Mouse (Mus musculus) right cerebral cortex, postnatal 4 days (tissue): ENCODE results near the gene Spag6.

ENCODE experiments used
- DNase-seq: peaks from one replicate; pipeline ENCODE4 v3.0.0-alpha.2; 2022

The Spag6 gene

DNA sequence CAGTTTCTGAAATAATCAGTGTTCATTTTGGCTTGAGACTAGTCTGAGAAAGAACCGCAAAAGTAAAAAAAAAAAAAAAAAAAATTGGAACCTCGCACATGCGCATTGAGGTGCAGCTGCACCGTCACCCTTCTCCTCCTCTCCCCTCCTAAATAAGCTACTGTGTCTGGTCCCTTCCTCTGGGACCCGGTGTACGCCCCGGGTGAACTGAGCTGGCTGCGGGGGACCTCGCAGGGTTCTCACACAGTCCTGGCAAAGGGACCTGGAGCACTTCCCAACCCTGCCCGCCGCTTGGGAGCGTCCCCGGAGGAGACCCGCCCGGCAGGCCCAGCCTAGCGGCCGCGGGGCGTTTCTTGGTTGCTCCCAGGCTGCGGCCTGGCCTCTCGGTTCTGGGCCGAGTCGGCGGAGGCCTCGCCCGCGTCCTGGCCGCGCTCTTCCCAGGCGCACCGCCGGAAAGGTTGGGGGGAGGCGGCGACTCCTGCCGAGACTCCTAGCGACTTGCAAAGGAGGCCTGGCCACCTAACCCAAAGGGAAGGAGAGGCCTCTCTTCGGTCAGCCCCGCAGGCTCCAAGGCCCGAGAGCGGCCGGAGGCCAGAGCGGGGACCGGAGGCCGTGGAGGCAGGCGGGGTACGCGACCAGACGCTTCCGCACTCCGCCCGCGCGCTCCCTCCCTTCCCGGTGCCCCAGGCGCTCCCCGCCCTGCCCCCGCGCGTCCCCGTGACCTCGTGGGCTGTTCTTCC is at the start of gene Spag6:
Gene Spag6, plus strand, starts transcription at position 162 of the 740 bp plus-strand sequence.
- DNase-seq = peak; percentile 60

DNA sequence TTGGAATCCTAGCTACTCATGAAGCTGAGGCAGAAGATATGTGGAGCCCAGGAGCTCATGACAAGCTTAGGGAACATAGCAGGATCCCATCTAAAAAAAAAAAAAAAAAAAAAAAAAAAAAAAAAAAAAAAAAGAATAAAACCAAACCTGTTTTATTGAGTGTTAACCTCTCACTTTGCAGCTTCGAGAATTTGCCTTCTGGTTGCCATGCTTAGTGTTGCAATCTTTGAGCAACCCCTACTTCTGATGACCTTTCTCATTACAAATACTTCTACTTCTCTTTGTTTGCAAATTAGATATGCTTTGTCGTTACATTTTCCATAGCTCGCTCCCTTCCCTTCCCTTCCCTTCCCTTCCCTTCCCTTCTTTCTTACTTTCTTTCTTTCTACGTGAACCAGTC is 45.3 kb upstream of the Spag6 start:
- no peak for DNase-seq

DNA sequence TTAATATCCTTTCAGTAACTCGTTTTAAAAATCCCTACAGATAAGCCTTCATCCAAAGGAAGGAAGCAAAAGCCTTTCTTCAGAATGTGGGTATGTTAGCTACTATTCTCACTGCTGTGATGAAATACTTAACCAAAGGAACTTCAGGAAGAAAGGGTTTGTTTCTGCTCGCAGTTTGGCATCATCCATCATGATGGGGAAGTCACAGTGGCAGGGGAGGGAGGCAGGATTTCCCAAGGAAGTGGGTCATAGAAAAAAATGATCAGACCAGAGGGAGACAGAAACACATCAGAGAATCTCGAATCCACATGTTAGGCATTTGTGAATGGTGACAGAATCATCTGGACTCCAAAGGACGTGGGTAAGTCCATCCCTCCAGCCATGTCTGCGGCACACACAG is 39.0 kb upstream of the Spag6 start:
- DNase-seq = no peak

- DNase-seq = no peak
These were observed 29.8 kb upstream of the Spag6 start for GRCm38 (mm10) chr2:18664003-18664402.

DNA sequence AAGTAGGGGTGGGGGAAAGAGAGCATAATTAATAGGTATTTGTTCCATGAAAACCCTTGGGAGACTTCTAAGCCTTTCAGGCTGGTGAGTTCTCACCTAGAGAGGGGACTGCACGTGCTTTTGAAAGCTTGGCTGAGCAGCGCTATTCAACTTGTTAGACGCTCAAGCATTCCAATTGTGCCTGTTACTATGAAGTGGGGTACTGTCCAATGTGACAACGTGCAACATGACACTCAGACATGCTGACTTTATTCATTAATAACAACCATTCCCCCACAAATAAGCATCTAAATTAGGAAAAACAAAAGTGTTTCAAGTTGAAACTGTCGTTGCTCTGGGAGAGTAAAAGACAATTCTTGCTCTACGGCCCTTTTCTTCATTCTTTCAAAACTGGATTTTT is 22.8 kb upstream of the Spag6 start:
- no peak for DNase-seq

DNA sequence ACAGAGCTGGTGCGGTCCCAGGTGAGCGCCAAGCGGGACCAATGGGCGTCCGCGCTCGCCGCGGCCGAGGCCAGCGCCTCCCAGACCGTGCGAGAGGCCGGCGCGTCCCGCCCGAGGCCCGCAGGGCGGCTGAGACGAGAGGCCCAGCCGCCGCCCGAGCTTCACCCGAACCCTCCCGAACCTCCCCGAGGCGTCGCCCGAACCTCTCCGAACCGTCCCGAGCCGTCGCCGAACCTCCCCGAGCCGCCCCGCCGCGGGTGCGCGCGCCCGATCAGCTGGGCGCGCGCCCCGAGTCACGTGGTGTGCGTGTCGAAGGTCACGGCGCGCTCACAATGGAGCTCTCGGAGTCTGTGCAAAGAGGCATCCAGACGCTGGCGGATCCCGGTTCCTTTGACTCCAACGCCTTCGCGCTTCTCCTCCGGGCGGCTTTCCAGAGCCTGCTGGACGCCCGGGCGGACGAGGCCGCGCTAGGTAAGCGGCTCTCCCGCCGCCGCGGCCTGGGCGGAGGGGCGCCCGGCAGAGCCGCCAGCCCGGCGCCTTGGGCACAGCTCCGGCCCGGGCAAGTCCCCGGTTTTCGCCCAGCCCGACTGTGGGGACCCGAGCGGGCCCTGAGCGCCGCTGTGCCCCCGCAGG is 21.6 kb upstream of the Spag6 start, which contains the start of gene Commd3:
Gene Commd3, plus strand, starts transcription at position 252 of the 633 bp plus-strand sequence.
- peak; percentile 98 for DNase-seq

GRCm38 (mm10) chr2:18672766-18673164 is 21.1 kb upstream of the Spag6 start:
- no peak for DNase-seq

- DNase-seq = no peak
These were observed 20.1 kb upstream of the Spag6 start for GRCm38 (mm10) chr2:18673766-18674165.

DNA sequence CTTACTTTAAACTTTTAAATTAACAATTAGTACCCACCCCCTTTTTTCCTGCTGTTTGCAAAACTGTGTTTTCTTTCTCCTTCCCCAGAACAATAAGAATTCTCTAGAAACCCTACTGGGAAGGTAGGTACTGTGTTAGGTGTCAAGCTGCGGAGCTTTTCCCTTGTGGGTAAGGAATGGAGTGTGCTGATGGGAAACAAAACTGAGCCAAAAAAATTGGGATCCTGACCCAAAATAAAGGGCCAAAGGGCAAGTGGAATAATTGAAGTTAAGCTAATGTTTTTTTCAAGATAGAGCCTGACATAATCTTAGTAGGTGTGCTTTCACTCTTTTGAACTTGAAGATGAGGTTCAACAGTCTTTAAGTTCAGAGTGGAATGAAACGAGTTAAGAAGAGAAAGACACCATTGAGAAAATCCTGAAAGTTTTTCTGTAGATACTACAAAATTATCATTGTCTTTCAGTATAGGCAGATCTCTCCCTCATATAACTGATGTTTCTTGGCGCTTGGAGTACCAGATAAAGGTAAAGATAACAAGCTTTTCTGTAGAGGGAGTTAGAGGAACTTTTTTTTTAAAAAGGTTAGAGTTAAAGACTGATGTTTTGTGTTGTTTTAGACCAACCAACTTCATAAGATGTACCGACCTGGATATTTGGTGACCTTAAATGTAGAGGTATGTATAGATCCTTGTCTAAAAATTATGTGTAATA is 19.5 kb upstream of the Spag6 start:
- no peak for DNase-seq

DNA sequence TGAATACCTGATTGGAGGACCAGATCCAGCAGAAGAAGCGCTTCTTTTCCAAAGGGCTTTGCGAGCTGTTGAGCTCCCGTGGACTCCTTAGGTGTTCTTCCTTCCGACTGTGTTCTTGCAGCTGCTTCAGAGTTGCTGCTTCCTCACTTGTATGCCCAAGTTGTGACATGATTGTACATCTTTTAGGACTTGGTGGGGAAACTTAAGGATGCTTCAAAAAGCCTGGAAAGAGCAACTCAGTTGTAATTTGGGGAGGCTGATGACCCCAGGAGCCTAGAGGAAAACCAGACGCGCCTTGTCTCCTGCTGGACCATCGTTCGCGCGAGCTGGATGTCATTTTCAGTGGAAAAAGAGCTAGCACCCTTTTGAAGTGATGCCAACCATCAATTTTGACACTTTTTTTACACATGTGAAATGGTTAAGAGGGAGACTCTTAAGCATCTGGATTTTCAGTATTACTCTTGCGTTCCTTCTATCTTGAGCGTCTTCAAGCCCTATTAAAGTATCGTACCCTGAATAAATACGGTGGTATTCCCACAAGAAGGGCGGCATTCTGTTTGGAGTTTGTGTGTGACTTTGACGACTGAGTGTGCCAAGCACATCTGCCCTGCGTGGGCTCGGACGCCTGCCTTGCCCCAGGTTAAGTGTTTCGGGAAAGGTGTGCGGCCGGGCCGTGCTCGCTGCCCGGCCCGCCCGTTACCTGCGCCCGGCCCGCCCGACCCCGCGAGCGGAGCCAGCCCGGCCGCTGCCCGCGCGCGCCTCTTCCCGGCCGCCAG is 18.0 kb upstream of the Spag6 start:
- no peak for DNase-seq

DNA sequence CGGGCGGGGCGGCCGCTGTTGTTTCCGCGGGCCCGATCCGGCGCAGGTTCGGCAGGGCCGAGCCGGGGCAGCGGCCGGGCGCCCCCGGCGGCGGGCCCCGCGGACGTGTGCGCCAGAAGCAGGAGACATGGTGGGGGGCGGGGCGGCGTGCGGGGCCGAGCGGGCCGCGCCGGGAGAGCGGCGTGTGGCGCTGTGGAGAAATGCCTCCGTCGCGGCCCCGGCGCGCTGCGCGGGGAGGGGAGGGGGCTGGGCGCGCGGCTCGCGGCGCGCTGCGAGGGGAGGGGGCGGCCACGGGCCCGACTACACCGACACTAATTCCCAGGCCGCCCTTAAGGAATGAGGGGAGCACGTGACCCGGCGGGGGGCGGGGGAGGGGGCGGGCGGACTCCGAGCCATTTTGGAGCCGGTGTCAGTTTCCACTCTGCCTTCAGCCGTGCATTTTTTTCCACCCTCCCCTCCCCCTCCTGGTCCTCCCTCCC is 17.3 kb upstream of the Spag6 start:
- DNase-seq = peak; percentile 89

DNA sequence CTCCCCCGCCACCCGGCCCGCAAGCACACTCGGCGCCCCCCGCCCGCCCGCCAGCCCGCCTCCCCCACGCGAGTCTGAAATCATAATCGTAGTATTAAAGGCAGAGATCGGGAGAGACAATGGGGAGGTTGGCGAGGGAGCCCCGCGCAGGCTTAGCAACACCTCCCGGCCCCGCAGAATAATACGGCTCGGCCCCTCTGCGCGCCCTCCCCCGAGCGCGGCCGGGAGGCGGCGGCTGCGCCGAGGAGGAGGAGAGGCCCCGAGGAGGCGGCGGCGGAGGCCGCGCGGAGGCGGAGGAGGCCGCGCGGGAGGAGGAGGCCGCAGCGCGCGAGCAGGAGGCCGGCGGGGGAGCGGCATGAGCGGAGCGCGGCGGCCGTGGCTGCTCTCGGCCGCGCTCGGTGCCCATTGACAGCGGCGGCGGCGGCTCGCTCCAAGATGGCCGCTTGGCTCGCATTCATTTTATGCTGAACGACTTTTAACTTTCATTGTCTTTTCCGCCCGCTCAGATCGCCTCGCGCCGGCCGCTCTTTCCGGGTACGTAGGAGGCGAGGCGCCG is 16.8 kb upstream of the Spag6 start, which contains the start of gene Bmi1:
Gene Bmi1, plus strand, starts transcription at position 83 of the 556 bp plus-strand sequence.
- peak; percentile 58 for DNase-seq

DNA sequence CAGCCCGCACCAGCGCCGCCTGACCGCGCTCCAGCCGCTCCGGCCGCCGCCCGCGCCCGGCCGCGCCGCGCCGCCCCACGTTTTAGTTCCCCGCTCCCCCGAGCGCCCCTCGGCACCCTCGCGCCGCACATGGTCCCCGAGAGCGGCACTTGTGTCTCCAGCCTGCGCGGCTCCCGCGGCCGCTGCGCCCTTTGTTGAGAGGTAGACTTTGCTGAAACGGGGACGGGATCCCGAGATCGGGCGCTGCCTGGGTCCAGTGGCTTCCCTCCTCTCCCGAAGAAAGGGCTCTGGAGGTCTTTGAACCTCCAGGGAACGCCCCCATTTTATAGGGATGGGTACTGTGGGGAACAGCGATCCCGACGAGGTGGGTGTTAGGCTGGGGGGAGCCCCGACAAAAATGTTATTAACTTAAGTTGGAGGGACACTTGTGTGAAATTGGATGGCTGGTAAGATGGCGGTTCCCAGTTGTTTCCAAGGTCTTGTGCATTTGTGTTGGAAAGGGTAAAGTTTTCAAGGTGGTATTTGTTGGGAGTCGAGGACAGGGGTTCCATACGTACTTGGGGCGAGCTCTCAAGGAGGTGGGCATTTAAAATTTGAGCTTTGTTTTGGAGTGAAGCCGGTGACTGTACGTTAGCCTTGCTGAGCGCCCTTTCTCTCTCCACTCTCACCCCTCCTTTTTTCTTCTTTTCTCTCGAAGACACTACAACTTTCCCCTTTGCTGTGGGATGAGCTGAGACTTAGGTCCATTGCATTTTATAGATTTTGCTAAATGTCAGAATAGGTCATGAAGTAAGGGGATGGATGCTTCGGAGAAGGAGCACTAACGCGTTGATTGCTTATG is 16.0 kb upstream of the Spag6 start:
- DNase-seq = peak; percentile 53

DNA sequence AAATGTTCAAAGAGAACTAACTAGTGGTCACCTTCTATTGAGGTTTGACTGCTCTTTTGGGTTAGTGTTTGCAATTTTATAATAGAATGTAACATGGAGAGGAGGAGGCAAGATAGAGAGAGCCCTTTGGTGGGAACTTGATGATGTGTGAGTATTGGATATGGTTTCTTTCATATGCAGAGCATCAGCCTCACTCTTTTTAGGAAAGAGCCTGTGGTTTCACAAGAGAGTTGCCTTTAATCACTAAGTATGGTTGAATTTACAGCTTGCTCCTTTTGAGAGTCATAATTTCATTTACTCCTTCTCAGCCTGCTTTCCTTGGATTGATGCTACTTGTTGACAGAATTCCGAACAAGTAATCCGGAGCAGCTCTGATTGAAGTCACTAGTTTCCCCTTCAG is 14.1 kb upstream of the Spag6 start:
- no peak for DNase-seq

- DNase-seq = no peak
These were observed 13.3 kb upstream of the Spag6 start for GRCm38 (mm10) chr2:18680501-18680900.

DNA sequence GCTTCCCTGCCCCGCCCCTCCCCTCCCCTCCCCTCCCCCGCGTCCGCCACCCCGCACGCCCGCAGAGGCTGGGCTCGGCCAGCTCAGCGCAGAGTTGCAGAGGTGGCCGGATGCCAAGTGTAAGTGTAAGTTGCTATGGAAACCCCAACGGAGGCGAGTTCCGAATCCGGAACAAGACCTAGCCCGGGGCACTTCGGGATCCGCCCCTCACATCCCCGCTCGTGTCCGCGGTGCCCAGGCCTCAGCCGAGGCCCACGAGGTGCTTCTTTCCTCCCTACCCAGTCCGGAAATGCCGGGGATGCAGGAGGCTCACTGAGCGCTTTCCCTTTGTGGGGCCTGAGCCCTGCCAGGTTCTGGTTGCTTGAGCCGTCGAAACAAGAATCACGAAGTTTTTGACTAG is 12.9 kb upstream of the Spag6 start:
- DNase-seq = peak; percentile 58

GRCm38 (mm10) chr2:18684062-18684461 is 9.8 kb upstream of the Spag6 start:
- no peak for DNase-seq

DNA sequence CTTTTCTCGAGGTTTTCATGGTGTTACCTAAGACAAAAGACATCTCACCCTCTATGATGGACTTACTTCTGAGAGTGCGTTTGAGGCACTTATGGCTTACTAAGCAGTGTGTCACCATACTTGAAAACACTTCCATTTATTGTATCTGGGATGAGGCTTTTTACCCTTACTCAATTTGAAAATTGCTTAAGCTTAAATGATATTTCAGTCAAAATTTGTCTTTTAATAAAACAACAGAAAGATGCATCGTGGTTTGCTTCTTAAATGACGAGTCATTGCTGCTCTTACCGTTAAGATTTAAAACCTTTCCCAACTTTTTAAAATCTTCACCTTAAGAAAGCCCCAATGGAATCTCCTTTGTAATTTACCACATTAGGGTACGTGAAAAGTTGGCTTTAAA is 7.4 kb upstream of the Spag6 start:
- DNase-seq = no peak

GRCm38 (mm10) chr2:18686826-18687519 is 6.9 kb upstream of the Spag6 start:
- no peak for DNase-seq

DNA sequence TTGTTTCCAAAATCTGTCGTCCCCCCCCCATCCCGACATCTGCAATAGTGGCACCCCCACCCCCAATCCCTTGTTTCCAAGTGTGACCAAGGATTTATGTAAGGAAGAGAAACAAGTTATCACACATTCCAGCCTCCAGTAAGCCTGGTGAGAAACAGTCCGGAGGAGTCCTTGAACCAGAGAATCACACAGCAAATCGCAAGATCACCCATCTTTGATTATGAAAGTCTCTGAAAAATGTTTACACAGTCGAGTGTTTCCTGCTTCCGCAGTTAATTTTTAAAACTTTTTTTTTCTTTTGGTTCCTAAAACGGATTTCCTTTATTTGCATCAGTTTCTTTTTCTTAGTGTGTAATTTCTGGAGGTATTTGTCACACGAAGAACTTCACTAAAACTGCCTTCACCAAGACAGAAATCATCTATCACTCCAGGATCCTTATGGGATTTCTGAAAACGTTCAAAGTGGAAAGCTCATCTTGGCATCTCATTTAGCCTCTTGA is 6.1 kb upstream of the Spag6 start:
- no peak for DNase-seq

DNA sequence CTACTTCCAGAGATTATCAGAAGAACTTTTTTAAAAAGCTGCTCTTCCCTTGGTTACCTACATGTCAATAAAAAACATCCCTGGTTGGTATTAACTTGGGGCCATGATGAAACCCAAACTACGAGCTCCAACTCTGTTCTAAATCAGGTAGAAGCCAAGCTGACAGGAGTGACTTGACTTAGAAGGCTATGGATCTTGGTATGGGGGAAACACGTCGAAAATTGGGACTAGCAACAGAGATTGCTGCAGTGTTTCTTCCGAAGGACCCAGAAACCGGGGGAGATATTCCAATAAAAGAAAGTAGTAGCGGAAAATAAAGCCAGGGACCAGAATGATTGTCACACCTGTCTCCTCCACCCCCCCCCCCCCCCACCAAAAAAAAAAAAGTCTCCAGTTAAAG is 5.5 kb upstream of the Spag6 start:
- DNase-seq = no peak
